In genomic region chr6:51857821-51858220, GRCm38 (mm10) we compare ENCODE assay signal across 8 mouse cellular contexts.
DNase-seq lines count a peak whose midpoint lies in the region; ATAC-seq and TF ChIP-seq lines count a peak whose summit lies in the region.

No protein-coding gene starts in this region.

- intact Hi-C loops in heart, postnatal 10 days (cut with DNase I): loop anchor here (1.0 to 5.0 kb wide), 5 partner anchors 81 to 649 kb away; no protein-coding TSS in a partner anchor

- H3K27ac ChIP-seq in forebrain, embryonic 14.5 days (ENCODE audit: low read depth, low read length): no peak overlapping the region
- H3K27ac ChIP-seq in liver, embryonic 15.5 days (replicated peaks): no peak overlapping the region
- H3K27ac ChIP-seq in neural tube, embryonic 12.5 days: no peak overlapping the region
- H3K27ac ChIP-seq in stomach, postnatal 0 days (replicated peaks): no peak overlapping the region

- TF ChIP-seq CTCF in E14TG2a.4 (conservative IDR thresholded peaks at IDR 0.05; ENCODE audit: low read length): peak; percentile 63
- peak; percentile 99 for TF ChIP-seq CTCF in stomach, postnatal 0 days (IDR thresholded peaks at IDR 0.05; ENCODE audit: low read depth)

- ATAC-seq in forebrain, embryonic 14.5 days: peak; percentile 98
- ATAC-seq in liver, embryonic 15.5 days (ENCODE audit: insufficient read depth): no peak
- ATAC-seq in neural tube, embryonic 12.5 days (ENCODE audit: low FRiP score, low read depth): peak; percentile 95
- ATAC-seq in stomach, postnatal 0 days (ENCODE audit: low FRiP score, low TSS enrichment): peak; percentile 92

- no peaks in the 10 kb centered on the region for H3K9me3 ChIP-seq in E14TG2a.4 (ENCODE audit: low read length)
- no peaks in the 10 kb centered on the region for H3K9me3 ChIP-seq in forebrain, embryonic 14.5 days (replicated peaks; ENCODE audit: control insufficient read depth, low read length)
- H3K9me3 ChIP-seq in liver, embryonic 15.5 days (replicated peaks): no peaks in the 10 kb centered on the region
- no peaks in the 10 kb centered on the region for H3K9me3 ChIP-seq in neural tube, embryonic 12.5 days
- no peaks in the 10 kb centered on the region for H3K9me3 ChIP-seq in stomach, postnatal 0 days (ENCODE audit: control insufficient read depth, low read length)

- H3K4me1 ChIP-seq in E14TG2a.4 (replicated peaks; ENCODE audit: low read depth, low read length): 0 out of 2 replicates have a peak, but pooled peaks cover 5% of the 10 kb centered on the region
- no peaks in the 10 kb centered on the region for H3K4me1 ChIP-seq in forebrain, embryonic 14.5 days (ENCODE audit: control insufficient read depth, insufficient read depth, low read length)
- peaks cover 4% of the 10 kb centered on the region for H3K4me1 ChIP-seq in liver, embryonic 15.5 days (replicated peaks)
- peaks cover 7% of the 10 kb centered on the region for H3K4me1 ChIP-seq in neural tube, embryonic 12.5 days
- H3K4me1 ChIP-seq in stomach, postnatal 0 days (replicated peaks; ENCODE audit: control insufficient read depth, insufficient read depth): no peaks in the 10 kb centered on the region

- H3K9ac ChIP-seq in forebrain, embryonic 14.5 days (ENCODE audit: low read length): no peak overlapping the region
- no peak overlapping the region for H3K9ac ChIP-seq in liver, embryonic 15.5 days
- H3K9ac ChIP-seq in neural tube, embryonic 12.5 days: no peak overlapping the region
- no peak overlapping the region for H3K9ac ChIP-seq in stomach, postnatal 0 days (ENCODE audit: low read length)

- WGBS in forebrain, embryonic 14.5 days: under 1% methylated on average over 11 of the region's 11 CpGs
- under 1% methylated on average over 11 of the region's 11 CpGs for WGBS in liver, embryonic 15.5 days (ENCODE audit: insufficient replicate concordance)
- 0% methylated on average over 11 of the region's 11 CpGs for WGBS in neural tube, embryonic 12.5 days
- 2% methylated on average over 11 of the region's 11 CpGs for WGBS in stomach, postnatal 0 days

- no peak overlapping the region for H3K4me2 ChIP-seq in forebrain, embryonic 14.5 days (ENCODE audit: low read length)
- peak overlapping the region; percentile 49 for H3K4me2 ChIP-seq in liver, embryonic 15.5 days
- no peak overlapping the region for H3K4me2 ChIP-seq in neural tube, embryonic 12.5 days (replicated peaks)
- H3K4me2 ChIP-seq in stomach, postnatal 0 days (replicated peaks; ENCODE audit: low read depth): no peak overlapping the region; the same call in 1 of the 2 replicates

- no peak overlapping the region for H3K4me3 ChIP-seq in E14TG2a.4 (replicated peaks; ENCODE audit: low read length)
- no peak overlapping the region for H3K4me3 ChIP-seq in forebrain, embryonic 14.5 days (ENCODE audit: low read depth, low read length)
- no peak overlapping the region for H3K4me3 ChIP-seq in liver, embryonic 15.5 days (replicated peaks)
- no peak overlapping the region for H3K4me3 ChIP-seq in neural tube, embryonic 12.5 days
- H3K4me3 ChIP-seq in stomach, postnatal 0 days (ENCODE audit: low read depth, low read length): no peak overlapping the region

- no peaks in the 10 kb centered on the region for H3K36me3 ChIP-seq in E14TG2a.4 (ENCODE audit: insufficient read depth, low read length)
- H3K36me3 ChIP-seq in forebrain, embryonic 14.5 days (ENCODE audit: control insufficient read depth, insufficient read depth, low read length): no peaks in the 10 kb centered on the region
- no peaks in the 10 kb centered on the region for H3K36me3 ChIP-seq in liver, embryonic 15.5 days (replicated peaks)
- no peaks in the 10 kb centered on the region for H3K36me3 ChIP-seq in neural tube, embryonic 12.5 days
- H3K36me3 ChIP-seq in stomach, postnatal 0 days (ENCODE audit: control insufficient read depth, insufficient read depth, low read length): no peaks in the 10 kb centered on the region

- no peaks in the 10 kb centered on the region for H3K27me3 ChIP-seq in E14TG2a.4 (ENCODE audit: insufficient read depth, low read length)
- no peaks in the 10 kb centered on the region for H3K27me3 ChIP-seq in forebrain, embryonic 14.5 days (replicated peaks; ENCODE audit: control insufficient read depth, insufficient read depth, low read length)
- 0 out of 2 replicates have a peak, but pooled peaks cover under 1% of the 10 kb centered on the region for H3K27me3 ChIP-seq in liver, embryonic 15.5 days
- peaks cover 4% of the 10 kb centered on the region; the same call in 1 of the 2 replicates for H3K27me3 ChIP-seq in neural tube, embryonic 12.5 days (replicated peaks)
- no peaks in the 10 kb centered on the region for H3K27me3 ChIP-seq in stomach, postnatal 0 days (ENCODE audit: control insufficient read depth, insufficient read depth, low read length)

- peak; percentile 68 for DNase-seq in c-Kit-positive CD71-positive TER-119-positive erythroid progenitor cells, embryonic 14.5 days (ENCODE audit: low spot score)
- peak; percentile 98 for DNase-seq in forebrain, embryonic 14.5 days (ENCODE audit: low spot score)
- DNase-seq in heart, postnatal 10 days: peak; percentile 95 to 98
- peak; percentile 98 for DNase-seq in kidney, postnatal 4 days
- DNase-seq in stomach, postnatal 0 days (ENCODE audit: low spot score): peak; percentile 94

- TF ChIP-seq EP300 in stomach, postnatal 0 days (optimal IDR thresholded peaks at IDR 0.05): no peak
